Mouse (Mus musculus) kidney, embryonic 16.5 days (tissue): ENCODE results near the gene Sirt7. TPM values are rescaled to one million over a fixed set of nuclear protein-coding genes. Genes with fewer than 3 reads are reported as not detected.

ENCODE experiments used
- ATAC-seq: fragments of 200-750 bp; cut with Nextera tagmentation; 2 replicates; pipeline ENCODE4 v1.8.0; 2017; ENCODE audit warnings: moderate TSS enrichment; ENCODE audit not compliant: low FRiP score, low TSS enrichment
- H3K27ac ChIP-seq: fragments of 300-500 bp; sonication (generic); 2 replicates; pipeline ENCODE4 v1.5.1; 2014; ENCODE audit warnings: low read length
- H3K27me3 ChIP-seq: fragments of 300-500 bp; sonication (generic); 2 replicates; pipeline ENCODE4 v1.6.1; 2014; ENCODE audit warnings: low read length, control low read depth, mixed read lengths; ENCODE audit not compliant: insufficient read depth
- H3K36me3 ChIP-seq: fragments of 300-500 bp; sonication (generic); 2 replicates; pipeline ENCODE4 v1.6.1; 2014; ENCODE audit warnings: low read length, control low read depth, mixed read lengths; ENCODE audit not compliant: insufficient read depth
- H3K4me1 ChIP-seq: fragments of 300-500 bp; sonication (generic); 2 replicates; pipeline ENCODE4 v1.6.1; 2014; ENCODE audit warnings: low read length, control low read depth, mixed read lengths; ENCODE audit not compliant: insufficient read depth
- H3K4me2 ChIP-seq: fragments of 300-500 bp; sonication (generic); replicated peaks from 2 replicates; pipeline ENCODE4 v1.6.1; 2014; ENCODE audit warnings: low read depth, low read length
- H3K4me3 ChIP-seq: fragments of 300-500 bp; sonication (generic); 2 replicates; pipeline ENCODE4 v1.5.1; 2014; ENCODE audit warnings: mild to moderate bottlenecking, low read length
- H3K9ac ChIP-seq: fragments of 300-500 bp; sonication (generic); replicated peaks from 2 replicates; pipeline ENCODE4 v1.6.1; 2014; ENCODE audit warnings: low read length
- H3K9me3 ChIP-seq: fragments of 300-500 bp; sonication (generic); 2 replicates; pipeline ENCODE4 v1.6.1; 2016; ENCODE audit warnings: low read length, control low read depth
- WGBS: fragments of 180-500 bp; shearing (Covaris S2); extraction: QIAGEN DNeasy Blood & Tissue Kit; methylation state at CpG from one replicate; pipeline ENCODE4 v1.1.7; 2014; 5-methylcytosine and 5-hydroxymethylcytosine counted together
- polyA plus RNA-seq: library from polyadenylated mRNA; unstranded; fragments of >200 nt; fragmentation: Nextera tagmentation; extraction: Ambion mirVana; gene quantifications from 2 replicates; pipeline ENCODE4 v1.2.1, GENCODE M21; 2015

The Sirt7 gene
- polyA plus RNA-seq, 1 experiment from 2014 or later, result 39.3 TPM

DNA sequence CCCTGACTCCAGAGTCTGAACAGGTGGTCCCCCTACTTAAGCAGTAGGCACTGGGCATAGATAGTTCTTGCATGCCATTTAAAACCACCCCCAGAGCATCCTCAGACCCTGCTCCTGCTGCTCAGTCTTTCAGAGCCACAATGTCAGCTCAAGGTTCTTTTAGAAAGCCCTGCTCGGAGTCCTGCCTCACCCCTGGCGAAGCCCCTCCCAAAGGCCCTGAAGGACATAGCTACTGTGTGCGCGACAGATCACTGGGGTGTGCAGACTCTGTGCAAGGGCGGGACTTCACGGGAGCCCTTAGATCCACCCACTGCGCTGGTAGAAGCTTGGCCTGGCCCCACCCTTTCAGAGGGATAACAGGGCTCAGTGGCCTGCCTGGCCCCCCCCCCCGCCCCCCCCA, 15.8 kb downstream of the Sirt7 start:
- H3K4me3 ChIP-seq, result peak overlapping the region; percentile 44
- ATAC-seq, result peak; percentile 72
- H3K27ac ChIP-seq, result peak overlapping the region; percentile 51; the same call in 1 of the 2 replicates
- WGBS, result 34% methylated on average over 8 of the region's 8 CpGs
- peak overlapping the region; percentile 74 for H3K4me2 ChIP-seq
- no peaks in the 10 kb centered on the region for H3K9me3 ChIP-seq
- peaks cover 38% of the 10 kb centered on the region for H3K36me3 ChIP-seq
- peaks cover 25% of the 10 kb centered on the region for H3K4me1 ChIP-seq
- H3K27me3 ChIP-seq, result no peaks in the 10 kb centered on the region
- peak overlapping the region; percentile 69 for H3K9ac ChIP-seq

DNA sequence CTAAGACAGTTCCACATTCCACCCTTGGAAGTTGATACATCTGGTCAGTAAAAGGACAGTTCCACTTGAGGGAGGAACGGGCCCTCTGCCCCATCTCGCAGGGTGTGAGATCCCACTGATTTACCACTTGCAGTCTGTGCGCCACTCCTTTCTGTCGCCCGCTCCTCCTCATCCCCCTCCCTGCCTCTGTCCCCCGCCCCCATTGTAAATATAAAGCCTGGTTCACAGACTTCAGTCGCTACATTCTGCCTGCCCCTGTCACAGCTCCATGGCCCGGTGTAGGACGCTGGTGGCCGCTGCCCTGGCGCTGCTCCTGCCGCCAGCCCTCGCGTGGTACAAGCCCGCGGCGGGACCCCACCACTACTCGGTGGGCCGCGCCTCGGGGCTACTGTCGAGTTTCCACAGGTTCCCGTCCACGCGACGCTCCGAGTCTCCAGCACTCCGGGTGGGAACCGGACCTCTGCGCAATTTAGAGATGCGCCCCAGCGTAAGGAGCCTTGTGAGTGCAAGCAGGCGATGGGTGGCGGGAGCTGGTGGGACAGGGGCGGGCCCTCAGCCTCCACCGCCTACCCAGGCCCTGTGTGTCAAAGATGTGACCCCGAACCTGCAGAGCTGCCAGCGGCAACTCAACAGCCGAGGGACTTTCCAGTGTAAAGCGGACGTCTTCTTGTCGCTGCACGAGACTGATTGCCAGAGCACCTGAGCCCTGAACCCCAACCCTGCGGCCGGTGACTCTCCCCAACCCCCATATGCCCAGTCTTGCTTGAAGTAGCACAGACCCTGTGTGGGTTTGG, 16.6 kb downstream of the Sirt7 start, which contains the start of gene Npb:
TSS of gene Npb (plus strand) at position 237 of the 794 bp plus-strand sequence.
- no peaks in the 10 kb centered on the region for H3K9me3 ChIP-seq
- peak within 1 kb of the TSS; percentile 69 for H3K9ac ChIP-seq
- WGBS, result 3% methylated on average over 45 of the region's 45 CpGs
- ATAC-seq, result 0 out of 2 replicates have a peak, but pooled peaks have one; percentile 29
- H3K36me3 ChIP-seq, result peaks cover 37% of the 10 kb centered on the region
- H3K27ac ChIP-seq, result peak within 1 kb of the TSS; percentile 51; the same call in 1 of the 2 replicates
- H3K4me1 ChIP-seq, result peaks cover 25% of the 10 kb centered on the region
- H3K27me3 ChIP-seq, result no peaks in the 10 kb centered on the region
- H3K4me2 ChIP-seq, result peak within 1 kb of the TSS; percentile 74
- H3K4me3 ChIP-seq, result peak within 1 kb of the TSS; percentile 44

DNA sequence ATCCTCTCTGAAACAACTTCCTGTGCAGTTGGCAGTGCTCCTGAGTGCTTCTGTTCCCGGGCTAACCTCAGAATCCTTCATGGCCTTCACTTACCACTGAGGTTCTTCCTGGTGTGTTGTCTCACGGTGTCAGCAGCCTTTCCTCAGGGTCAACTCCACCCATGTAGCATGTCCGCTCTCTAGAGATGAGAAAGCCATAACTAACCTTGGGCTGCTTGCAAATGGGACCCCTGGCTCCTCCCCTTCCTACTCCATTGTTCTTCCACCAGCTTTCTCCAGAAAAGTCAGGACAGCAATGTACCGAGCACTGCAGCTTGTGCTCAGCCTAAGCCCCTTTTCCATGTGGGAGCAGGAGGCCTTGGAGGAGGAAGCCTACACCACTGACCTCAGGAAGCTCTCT, 18.3 kb downstream of the Sirt7 start:
- WGBS, result 72% methylated on average over 4 of the region's 4 CpGs

DNA sequence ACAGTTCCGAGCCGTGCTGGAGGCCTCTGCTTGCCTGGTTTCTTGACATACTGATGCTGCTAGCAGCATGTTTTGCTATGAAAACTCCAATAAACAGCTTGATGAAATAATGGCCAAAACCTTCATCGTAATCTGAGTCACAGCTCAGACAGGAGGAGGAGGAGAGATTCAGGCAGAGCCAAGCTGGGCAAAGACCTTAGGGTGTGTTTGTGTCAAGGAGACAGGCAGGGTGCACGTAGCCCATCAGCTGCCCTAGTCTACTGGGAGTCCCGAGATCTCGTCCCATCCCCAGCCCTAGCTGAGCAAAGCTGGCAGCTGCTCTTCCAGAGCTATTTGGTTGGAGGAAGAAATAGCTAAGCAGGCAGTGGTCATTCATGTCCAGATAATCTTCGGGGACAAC, 19.4 kb downstream of the Sirt7 start:
- WGBS, result 88% methylated on average over 7 of the region's 7 CpGs
- no peak overlapping the region for H3K4me2 ChIP-seq
- H3K9me3 ChIP-seq, result no peaks in the 10 kb centered on the region
- no peak for ATAC-seq
- no peak overlapping the region for H3K27ac ChIP-seq
- peaks cover 34% of the 10 kb centered on the region for H3K36me3 ChIP-seq
- H3K4me3 ChIP-seq, result no peak overlapping the region
- H3K9ac ChIP-seq, result no peak overlapping the region
- H3K4me1 ChIP-seq, result peaks cover 25% of the 10 kb centered on the region
- no peaks in the 10 kb centered on the region for H3K27me3 ChIP-seq

More for the DNA sequence above, 18.3 kb downstream of the Sirt7 start:
- Histone ChIP-seq H3K9ac (no peak overlapping the region), H3K9me3 (no peaks in the 10 kb centered on the region), H3K36me3 (peaks cover 36% of the 10 kb centered on the region), H3K27ac (no peak overlapping the region; the same call in 1 of the 2 replicates), H3K4me3 (no peak overlapping the region), H3K4me2 (no peak overlapping the region), H3K4me1 (peaks cover 25% of the 10 kb centered on the region), H3K27me3 (no peaks in the 10 kb centered on the region)
- no peak for ATAC-seq

DNA sequence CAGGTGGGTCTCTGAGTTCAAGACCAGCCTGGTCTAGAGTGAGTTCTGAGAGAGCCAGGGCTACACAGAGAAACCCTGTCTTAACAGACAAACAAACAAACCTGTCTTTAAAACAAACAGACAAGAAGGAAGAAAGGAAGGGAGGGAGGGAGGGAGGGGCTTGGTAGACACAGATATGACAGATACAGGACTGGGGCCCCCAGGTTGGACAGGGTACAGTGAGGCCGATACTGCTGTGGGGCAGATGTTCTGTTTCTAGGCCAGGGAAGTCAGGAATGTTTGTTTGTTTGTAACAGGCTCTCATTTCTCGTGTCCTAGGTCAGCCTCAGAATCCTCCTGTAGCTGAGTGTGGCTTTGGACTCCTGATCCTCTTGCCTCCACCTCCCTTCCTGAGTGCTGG, 21.5 kb downstream of the Sirt7 start:
- Histone ChIP-seq H3K4me1 (peaks cover 22% of the 10 kb centered on the region), H3K4me3 (no peak overlapping the region), H3K27ac (no peak overlapping the region), H3K36me3 (peaks cover 33% of the 10 kb centered on the region), H3K4me2 (no peak overlapping the region), H3K9me3 (no peaks in the 10 kb centered on the region), H3K27me3 (no peaks in the 10 kb centered on the region), H3K9ac (no peak overlapping the region)
- ATAC-seq, result no peak
- 81% methylated on average over 2 of the region's 2 CpGs for WGBS

DNA sequence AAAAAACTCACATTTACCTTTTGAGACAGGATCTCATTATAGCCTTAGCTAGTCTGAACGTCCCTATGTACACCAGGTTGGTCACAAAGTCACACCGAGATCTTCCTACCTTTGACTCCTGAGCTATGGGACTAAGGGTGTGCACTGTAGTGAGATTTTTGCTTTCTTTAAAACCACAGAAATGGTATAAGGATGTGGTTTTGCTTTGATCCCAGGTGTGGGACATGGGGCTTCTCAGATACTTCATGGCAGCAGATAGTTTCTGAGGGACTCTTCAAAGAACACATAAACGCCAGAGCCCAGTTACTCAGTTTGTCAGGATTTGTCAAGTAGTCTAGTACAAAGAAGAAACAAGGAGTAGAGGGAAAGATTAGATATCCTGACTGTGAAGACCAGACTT, 24.3 kb downstream of the Sirt7 start:
- no peak overlapping the region for H3K9ac ChIP-seq

DNA sequence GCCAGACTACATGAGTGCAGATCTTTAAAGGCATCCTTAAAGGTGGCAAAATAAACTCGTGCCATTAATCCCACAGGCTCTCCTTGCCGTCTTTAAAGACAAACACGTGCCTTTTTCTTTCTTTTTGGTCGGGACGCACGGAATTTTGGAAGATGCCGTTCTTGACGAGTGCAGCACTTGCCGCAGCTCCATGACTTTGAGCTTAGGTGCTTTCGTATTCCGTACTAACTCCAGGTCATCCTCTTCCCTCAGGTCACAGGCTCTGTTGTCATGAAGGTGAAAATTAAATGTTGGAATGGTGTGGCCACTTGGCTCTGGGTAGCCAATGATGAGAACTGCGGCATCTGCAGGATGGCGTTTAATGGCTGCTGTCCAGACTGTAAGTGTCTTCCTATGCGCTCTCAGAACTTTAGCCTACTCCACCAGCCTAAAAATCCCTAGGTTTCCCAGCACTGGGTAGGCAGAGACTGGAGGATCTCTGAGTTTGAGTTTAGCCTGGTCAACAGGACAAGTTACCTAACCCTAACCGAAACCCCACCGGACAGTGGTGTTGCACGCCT, 26.0 kb downstream of the Sirt7 start:
- H3K9ac ChIP-seq, result peak overlapping the region; percentile 97
- peaks cover 46% of the 10 kb centered on the region for H3K36me3 ChIP-seq
- peaks cover 18% of the 10 kb centered on the region for H3K4me1 ChIP-seq
- peak overlapping the region; percentile 82 for H3K27ac ChIP-seq
- H3K9me3 ChIP-seq, result no peaks in the 10 kb centered on the region
- ATAC-seq, result no peak
- H3K4me3 ChIP-seq, result peak overlapping the region; percentile 91
- H3K27me3 ChIP-seq, result no peaks in the 10 kb centered on the region
- 41% methylated on average over 17 of the region's 17 CpGs for WGBS
- H3K4me2 ChIP-seq, result peak overlapping the region; percentile 84

More for the DNA sequence above, 24.3 kb downstream of the Sirt7 start:
- no peak overlapping the region for H3K27ac ChIP-seq
- no peak overlapping the region for H3K4me3 ChIP-seq
- 95% methylated on average over 3 of the region's 3 CpGs for WGBS
- H3K27me3 ChIP-seq, result no peaks in the 10 kb centered on the region
- no peak for ATAC-seq
- peaks cover 41% of the 10 kb centered on the region for H3K36me3 ChIP-seq
- H3K4me1 ChIP-seq, result peaks cover 18% of the 10 kb centered on the region
- H3K4me2 ChIP-seq, result no peak overlapping the region
- no peaks in the 10 kb centered on the region for H3K9me3 ChIP-seq

DNA sequence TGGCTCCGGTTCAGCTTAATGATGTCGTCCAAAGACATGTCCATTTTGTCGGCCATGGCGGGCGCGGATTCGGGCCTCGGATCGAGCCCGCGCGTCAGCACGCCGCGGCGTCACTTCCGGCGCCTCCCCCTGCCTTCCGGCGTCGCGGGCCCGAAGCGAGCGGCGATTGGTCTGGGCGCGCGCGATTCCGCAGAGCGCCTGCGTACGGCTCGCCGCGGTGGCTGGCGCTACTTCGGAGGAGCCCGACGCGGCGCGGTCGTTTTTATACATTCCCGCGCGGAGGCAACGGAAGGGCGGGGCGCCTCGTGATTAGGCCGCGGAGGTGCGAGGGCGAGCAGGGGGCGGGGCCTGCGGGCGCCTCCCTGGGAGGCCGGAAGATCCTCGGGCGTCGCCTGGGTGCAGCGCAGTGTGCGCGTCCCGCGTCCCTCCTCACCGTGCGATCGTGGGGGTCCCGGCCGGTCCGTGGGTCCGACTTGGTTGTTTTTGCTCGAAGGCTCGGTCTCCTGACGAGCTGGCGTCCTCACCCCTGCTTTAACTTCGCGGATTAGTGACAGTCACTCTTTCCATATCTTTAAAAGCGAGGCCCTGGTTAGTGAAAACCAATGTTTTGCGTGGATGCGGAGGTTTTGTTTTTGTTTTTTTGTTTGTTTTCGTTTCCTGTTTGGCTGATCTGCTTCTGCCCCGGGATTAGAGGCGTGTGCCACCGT, 26.6 kb downstream of the Sirt7 start, which contains the start of the genes Alyref and Anapc11:
TSS of gene Alyref (minus strand) at position 83 of the 707 bp plus-strand sequence.
TSS of gene Anapc11 (plus strand) at position 139 of the 707 bp plus-strand sequence.
- Histone ChIP-seq H3K27me3 (no peaks in the 10 kb centered on the region), H3K36me3 (peaks cover 50% of the 10 kb centered on the region), H3K27ac (peak within 1 kb of the TSS; percentile 84), H3K4me1 (peaks cover 18% of the 10 kb centered on the region), H3K9ac (peak within 1 kb of the TSS; percentile 97), H3K9me3 (no peaks in the 10 kb centered on the region), H3K4me2 (peak within 1 kb of the TSS; percentile 92), H3K4me3 (peak within 1 kb of the TSS; percentile 91)
- peak; percentile 98 for ATAC-seq
- WGBS, result under 1% methylated on average over 85 of the region's 88 CpGs

DNA sequence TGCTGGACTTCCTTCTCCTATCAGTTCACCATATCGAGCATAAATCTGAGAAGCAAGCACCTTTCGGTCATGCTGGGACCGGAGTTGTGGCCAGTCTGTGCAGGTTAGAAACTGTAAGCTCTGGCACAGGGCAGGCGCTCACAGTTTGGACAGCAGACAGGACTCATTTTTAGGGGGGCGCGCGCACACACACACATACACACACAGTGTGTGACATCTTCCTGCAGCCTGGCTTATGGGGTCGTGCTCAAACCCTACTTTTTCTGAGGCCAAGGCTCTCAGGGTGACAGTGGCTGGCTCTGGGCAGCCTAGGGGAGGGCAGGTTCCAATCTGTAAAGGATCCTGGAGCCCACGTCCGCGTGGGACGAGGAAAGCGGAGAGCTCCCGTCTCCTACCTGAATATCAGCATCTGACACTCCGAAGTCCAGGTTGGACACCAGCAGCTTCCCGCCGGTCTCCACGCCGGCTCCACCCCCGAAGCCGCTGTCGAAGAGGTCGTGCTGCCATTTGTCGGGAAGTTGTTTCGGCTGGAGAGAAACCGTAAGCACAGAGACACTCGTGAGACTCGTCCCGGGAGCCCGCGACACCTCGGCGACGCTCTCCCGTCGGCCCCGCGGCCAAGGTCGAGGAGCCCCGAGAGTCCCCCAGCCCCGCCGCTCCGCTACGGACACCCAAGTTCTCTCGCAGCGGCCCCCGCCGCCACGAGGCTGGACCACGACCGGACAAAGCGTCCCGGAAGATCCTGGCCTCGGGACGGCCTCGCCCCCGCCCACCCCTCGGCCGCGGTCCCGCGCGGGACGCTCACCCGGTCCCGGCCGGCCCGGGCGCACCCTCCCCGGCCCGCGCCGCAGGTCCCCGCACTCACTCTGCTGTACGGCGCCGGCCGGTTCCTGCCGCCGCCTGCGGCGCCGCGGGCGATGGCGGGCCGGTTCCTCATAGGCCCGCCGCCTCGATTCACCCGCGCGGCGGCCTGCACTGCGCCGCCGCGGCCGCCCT, 27.5 kb downstream of the Sirt7 start:
- H3K36me3 ChIP-seq, result peaks cover 51% of the 10 kb centered on the region
- peaks cover 18% of the 10 kb centered on the region for H3K4me1 ChIP-seq
- peak; percentile 75 for ATAC-seq
- peak overlapping the region; percentile 97 for H3K9ac ChIP-seq
- peak overlapping the region; percentile 91 for H3K4me3 ChIP-seq
- peak overlapping the region; percentile 92 for H3K4me2 ChIP-seq
- WGBS, result 3% methylated on average over 91 of the region's 99 CpGs
- no peaks in the 10 kb centered on the region for H3K9me3 ChIP-seq
- H3K27me3 ChIP-seq, result no peaks in the 10 kb centered on the region
- peak overlapping the region; percentile 84 for H3K27ac ChIP-seq
